Mouse (Mus musculus): ENCODE measurements around the gene Fam20a. TPM values are rescaled to one million over a fixed set of nuclear protein-coding genes. Genes with fewer than 3 reads are reported as not detected.

Fam20a gene
- polyA plus RNA-seq, 1 experiment from 2014 or later, result 6.7 TPM

- Histone ChIP-seq H3K4me3 (replicated peaks) (no peak overlapping the region), H3K4me2 (no peak overlapping the region), H3K9ac (no peak overlapping the region), H3K4me1 (replicated peaks) (peaks cover 29% of the 10 kb centered on the region), H3K36me3 (replicated peaks) (no peaks in the 10 kb centered on the region), H3K27me3 (no peaks in the 10 kb centered on the region), H3K27ac (replicated peaks) (no peak overlapping the region), H3K9me3 (replicated peaks) (no peaks in the 10 kb centered on the region)
- ATAC-seq (ENCODE audit: insufficient read depth), result no peak
- WGBS (ENCODE audit: insufficient replicate concordance), result 56% methylated on average over 6 of the region's 6 CpGs
Observed at GRCm38 (mm10) chr11:109700761-109701160, 21.3 kb downstream of the Fam20a start.

DNA sequence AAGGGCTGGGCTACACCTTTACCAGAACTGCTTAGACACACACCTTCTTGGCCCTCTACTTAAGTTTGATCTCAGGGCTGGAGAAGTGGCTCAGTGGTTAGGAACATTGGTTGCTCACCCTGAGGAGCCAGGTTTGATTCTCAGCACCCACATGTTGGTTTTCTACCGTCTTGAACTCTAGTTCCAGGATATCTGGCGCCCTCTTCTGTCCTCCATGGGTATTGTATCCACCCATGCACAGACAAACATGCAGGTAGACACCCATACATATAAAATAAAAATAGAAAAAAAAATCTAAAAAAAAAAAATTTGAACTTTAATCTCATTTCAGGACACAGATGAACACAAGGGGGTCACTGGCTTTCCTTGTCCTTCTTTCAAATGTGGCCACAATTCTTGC lies 22.3 kb downstream of the Fam20a start:
- Histone ChIP-seq H3K4me1 (replicated peaks) (peaks cover 29% of the 10 kb centered on the region), H3K27ac (replicated peaks) (no peak overlapping the region), H3K36me3 (replicated peaks) (no peaks in the 10 kb centered on the region), H3K9ac (no peak overlapping the region), H3K4me3 (replicated peaks) (no peak overlapping the region), H3K4me2 (no peak overlapping the region), H3K9me3 (replicated peaks) (no peaks in the 10 kb centered on the region), H3K27me3 (no peaks in the 10 kb centered on the region)
- 41% methylated on average over 2 of the region's 2 CpGs for WGBS (ENCODE audit: insufficient replicate concordance)
- no peak for ATAC-seq (ENCODE audit: insufficient read depth)

DNA sequence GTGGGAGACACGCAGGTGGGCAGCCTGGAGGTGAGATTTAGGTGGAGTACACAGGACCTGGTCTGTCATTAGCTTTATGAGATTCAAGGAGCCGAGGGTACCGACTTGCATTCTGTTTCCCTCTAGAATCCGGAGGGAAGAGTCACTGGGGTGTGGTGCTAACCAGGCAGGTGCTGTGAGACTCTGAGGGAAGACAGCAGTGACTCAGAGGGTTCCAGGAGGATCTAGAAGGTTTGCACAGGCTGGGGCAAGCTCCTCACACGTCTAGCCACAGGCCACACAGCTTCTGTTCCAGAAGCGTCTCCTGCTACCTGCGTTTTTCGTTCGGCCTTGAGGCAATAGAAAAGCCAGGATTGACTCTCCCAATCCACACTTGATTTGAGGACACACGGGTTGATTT lies 23.3 kb downstream of the Fam20a start:
- Histone ChIP-seq H3K9ac (no peak overlapping the region), H3K36me3 (replicated peaks) (no peaks in the 10 kb centered on the region), H3K27ac (replicated peaks) (no peak overlapping the region), H3K4me3 (replicated peaks) (no peak overlapping the region), H3K9me3 (replicated peaks) (no peaks in the 10 kb centered on the region), H3K27me3 (no peaks in the 10 kb centered on the region), H3K4me2 (no peak overlapping the region), H3K4me1 (replicated peaks) (peaks cover 22% of the 10 kb centered on the region)
- WGBS (ENCODE audit: insufficient replicate concordance), result 68% methylated on average over 10 of the region's 10 CpGs
- no peak for ATAC-seq (ENCODE audit: insufficient read depth)

DNA sequence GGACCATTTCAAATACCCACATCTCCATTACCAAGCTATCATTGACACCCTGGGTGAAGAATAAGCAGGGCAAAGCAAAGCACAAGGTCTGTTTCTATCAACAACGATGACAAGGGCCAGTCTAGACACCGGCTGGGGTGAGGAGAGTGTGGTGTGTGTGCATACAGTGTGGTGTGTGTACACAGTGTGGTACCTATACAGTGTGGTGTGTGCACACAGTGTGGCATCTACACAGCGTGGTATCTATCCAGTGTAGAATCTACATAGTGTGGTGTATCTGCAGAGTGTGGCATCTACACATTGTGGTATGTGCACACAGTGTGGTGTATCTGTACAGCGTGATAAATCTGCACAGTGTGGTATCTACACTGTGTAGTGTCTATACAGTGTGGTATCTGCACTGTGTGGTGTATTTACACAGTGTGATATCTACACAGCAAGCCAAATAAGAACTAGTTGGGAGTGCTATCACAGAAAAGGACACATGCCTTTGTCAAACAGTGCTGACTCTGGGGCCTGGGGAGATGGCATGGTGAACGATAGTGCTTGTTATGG lies 24.9 kb downstream of the Fam20a start:
- peak; percentile 34; the same call in 1 of the 2 replicates for ATAC-seq (ENCODE audit: insufficient read depth)
- Histone ChIP-seq H3K9ac (no peak overlapping the region), H3K4me3 (replicated peaks) (no peak overlapping the region), H3K27ac (replicated peaks) (no peak overlapping the region), H3K27me3 (no peaks in the 10 kb centered on the region), H3K4me1 (replicated peaks) (peaks cover 18% of the 10 kb centered on the region), H3K36me3 (replicated peaks) (no peaks in the 10 kb centered on the region), H3K4me2 (no peak overlapping the region), H3K9me3 (replicated peaks) (no peaks in the 10 kb centered on the region)
- WGBS (ENCODE audit: insufficient replicate concordance), result 60% methylated on average over 5 of the region's 5 CpGs

GRCm38 (mm10) chr11:109696519-109696918 lies 25.6 kb downstream of the Fam20a start:
- ATAC-seq (ENCODE audit: insufficient read depth), result no peak
- Histone ChIP-seq H3K4me3 (replicated peaks) (no peak overlapping the region), H3K4me2 (no peak overlapping the region), H3K36me3 (replicated peaks) (no peaks in the 10 kb centered on the region), H3K4me1 (replicated peaks) (peaks cover 18% of the 10 kb centered on the region), H3K27ac (replicated peaks) (no peak overlapping the region), H3K9ac (no peak overlapping the region), H3K27me3 (no peaks in the 10 kb centered on the region), H3K9me3 (replicated peaks) (no peaks in the 10 kb centered on the region)
- 58% methylated on average over 4 of the region's 4 CpGs for WGBS (ENCODE audit: insufficient replicate concordance)

DNA sequence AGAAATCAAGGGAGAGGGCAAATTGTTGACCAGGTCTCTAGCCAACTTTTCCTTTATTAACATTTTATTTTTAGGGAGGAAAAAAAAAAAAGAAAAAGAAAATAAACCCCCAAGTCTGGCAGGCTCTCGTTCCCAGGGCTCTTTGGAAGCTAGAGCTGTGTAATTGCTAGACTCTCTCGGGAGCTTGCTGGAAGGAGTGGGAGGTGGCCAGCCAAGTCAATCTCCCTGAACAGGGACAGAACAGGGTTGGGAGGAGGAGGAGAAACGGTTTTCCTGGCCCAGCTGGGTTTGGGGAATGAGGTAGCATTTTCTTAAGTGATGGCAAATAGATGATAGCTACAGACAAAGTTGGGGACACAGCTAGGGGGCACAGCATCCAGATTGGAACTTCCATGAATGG lies 29.3 kb downstream of the Fam20a start:
- no peaks in the 10 kb centered on the region for H3K9me3 ChIP-seq (replicated peaks)
- no peaks in the 10 kb centered on the region for H3K36me3 ChIP-seq (replicated peaks)
- H3K27ac ChIP-seq (replicated peaks), result no peak overlapping the region
- H3K27me3 ChIP-seq, result no peaks in the 10 kb centered on the region
- H3K9ac ChIP-seq, result no peak overlapping the region
- 23% methylated on average over 3 of the region's 3 CpGs for WGBS (ENCODE audit: insufficient replicate concordance)
- peaks cover 7% of the 10 kb centered on the region; the same call in 1 of the 2 replicates for H3K4me1 ChIP-seq (replicated peaks)
- H3K4me3 ChIP-seq (replicated peaks), result no peak overlapping the region
- ATAC-seq (ENCODE audit: insufficient read depth), result no peak
- no peak overlapping the region for H3K4me2 ChIP-seq

GRCm38 (mm10) chr11:109689539-109689938 lies 32.5 kb downstream of the Fam20a start:
- Histone ChIP-seq H3K4me1 (replicated peaks) (no peaks in the 10 kb centered on the region), H3K27me3 (no peaks in the 10 kb centered on the region), H3K9ac (no peak overlapping the region), H3K4me2 (no peak overlapping the region), H3K27ac (replicated peaks) (no peak overlapping the region), H3K9me3 (replicated peaks) (no peaks in the 10 kb centered on the region), H3K36me3 (replicated peaks) (no peaks in the 10 kb centered on the region), H3K4me3 (replicated peaks) (no peak overlapping the region)
- ATAC-seq (ENCODE audit: insufficient read depth), result no peak
- WGBS (ENCODE audit: insufficient replicate concordance), result 70% methylated on average over 4 of the region's 4 CpGs

DNA sequence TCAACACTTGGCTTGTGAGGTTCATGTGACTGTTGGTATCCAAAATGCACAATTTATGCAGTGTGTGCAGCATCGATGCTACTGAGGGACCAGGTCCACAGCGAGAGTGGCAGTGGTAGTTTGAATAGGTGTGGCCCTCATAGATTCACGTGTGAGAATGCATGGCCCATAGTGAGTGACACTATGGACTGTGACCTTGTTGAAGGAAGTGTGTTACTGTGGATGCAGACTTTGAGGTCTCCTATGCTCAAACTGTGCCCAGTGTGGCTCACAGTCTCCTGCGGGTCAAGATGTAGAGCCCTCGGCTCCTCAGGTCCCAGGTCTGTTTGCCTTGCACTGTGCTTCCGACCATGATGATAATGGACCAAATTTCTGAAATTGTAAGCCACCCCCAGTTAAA lies 39.9 kb downstream of the Fam20a start:
- no peak overlapping the region for H3K27ac ChIP-seq (replicated peaks)
- H3K27me3 ChIP-seq, result no peaks in the 10 kb centered on the region
- ATAC-seq (ENCODE audit: insufficient read depth), result no peak
- no peak overlapping the region for H3K9ac ChIP-seq
- WGBS (ENCODE audit: insufficient replicate concordance), result 78% methylated on average over 6 of the region's 6 CpGs
- no peaks in the 10 kb centered on the region for H3K4me1 ChIP-seq (replicated peaks)
- no peak overlapping the region for H3K4me3 ChIP-seq (replicated peaks)
- H3K9me3 ChIP-seq (replicated peaks), result no peaks in the 10 kb centered on the region
- H3K36me3 ChIP-seq (replicated peaks), result no peaks in the 10 kb centered on the region
- H3K4me2 ChIP-seq, result no peak overlapping the region

- Histone ChIP-seq H3K36me3 (replicated peaks) (no peaks in the 10 kb centered on the region), H3K9ac (no peak overlapping the region)
- WGBS (ENCODE audit: insufficient replicate concordance), result 64% methylated on average over 3 of the region's 3 CpGs
Observed at GRCm38 (mm10) chr11:109681556-109681955, 40.5 kb downstream of the Fam20a start.

GRCm38 (mm10) chr11:109680934-109681333 lies 41.1 kb downstream of the Fam20a start:
- H3K36me3 ChIP-seq (replicated peaks), result no peaks in the 10 kb centered on the region
- ATAC-seq (ENCODE audit: insufficient read depth), result no peak

More at GRCm38 (mm10) chr11:109681556-109681955, 40.5 kb downstream of the Fam20a start:
- ATAC-seq (ENCODE audit: insufficient read depth), result no peak
- Histone ChIP-seq H3K27me3 (no peaks in the 10 kb centered on the region), H3K4me3 (replicated peaks) (no peak overlapping the region), H3K27ac (replicated peaks) (no peak overlapping the region), H3K9me3 (replicated peaks) (no peaks in the 10 kb centered on the region), H3K4me1 (replicated peaks) (no peaks in the 10 kb centered on the region), H3K4me2 (no peak overlapping the region)

DNA sequence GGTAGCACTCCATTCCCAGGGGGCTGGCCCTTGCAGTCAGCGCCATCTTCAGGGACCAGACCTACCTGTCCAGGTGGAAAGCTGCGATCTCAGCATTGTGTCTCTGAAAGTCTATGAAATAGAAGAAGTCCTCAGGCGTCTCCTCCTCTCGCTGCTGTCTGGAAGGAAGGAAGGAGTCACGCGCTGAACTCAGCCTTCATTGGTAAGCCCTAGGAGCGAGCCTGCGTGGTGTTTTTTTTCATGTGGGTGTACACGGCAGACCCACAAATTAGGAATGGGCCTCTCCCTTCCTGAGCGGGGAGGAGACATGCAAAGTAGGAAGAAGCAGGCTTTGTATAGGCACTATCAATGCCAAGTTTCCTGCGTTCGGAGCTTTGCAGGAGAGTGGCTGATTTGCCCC lies 43.8 kb downstream of the Fam20a start:
- Histone ChIP-seq H3K9me3 (replicated peaks) (no peaks in the 10 kb centered on the region), H3K4me1 (replicated peaks) (no peaks in the 10 kb centered on the region), H3K4me2 (no peak overlapping the region), H3K27ac (replicated peaks) (no peak overlapping the region), H3K36me3 (replicated peaks) (no peaks in the 10 kb centered on the region), H3K4me3 (replicated peaks) (no peak overlapping the region), H3K27me3 (no peaks in the 10 kb centered on the region), H3K9ac (no peak overlapping the region)
- 54% methylated on average over 12 of the region's 12 CpGs for WGBS (ENCODE audit: insufficient replicate concordance)
- ATAC-seq (ENCODE audit: insufficient read depth), result no peak

More at GRCm38 (mm10) chr11:109680934-109681333, 41.1 kb downstream of the Fam20a start:
- Histone ChIP-seq H3K27me3 (no peaks in the 10 kb centered on the region), H3K27ac (replicated peaks) (no peak overlapping the region), H3K9me3 (replicated peaks) (no peaks in the 10 kb centered on the region), H3K4me2 (no peak overlapping the region), H3K9ac (no peak overlapping the region), H3K4me3 (replicated peaks) (no peak overlapping the region), H3K4me1 (replicated peaks) (no peaks in the 10 kb centered on the region)
- 52% methylated on average over 9 of the region's 9 CpGs for WGBS (ENCODE audit: insufficient replicate concordance)

Data from liver, embryonic 15.5 days (tissue).